8 mouse cellular contexts compared by ENCODE assay signal in genomic region chrX:169974974-169975373, GRCm38 (mm10). TPM values are rescaled to one million over a fixed set of nuclear protein-coding genes. Genes with fewer than 3 reads are reported as not detected.
DNase-seq lines count a peak whose midpoint lies in the region; ATAC-seq and TF ChIP-seq lines count a peak whose summit lies in the region.
"Not testable (repeated sequence)": the region's sequence is repeated elsewhere in the genome, so short reads cannot be mapped to it uniquely, and the experiment has no call there.

No protein-coding gene starts in this region.

- not testable (repeated sequence) for H3K27ac ChIP-seq in embryonic facial prominence, embryonic 11.5 days (replicated peaks; ENCODE audit: low read depth, low read length); kidney, adult 2 months (ENCODE audit: insufficient read depth, low read depth, low read length); limb, embryonic 10.5 days; midbrain, embryonic 14.5 days (replicated peaks; ENCODE audit: low read depth, low read length)
- H3K27ac ChIP-seq in stomach, embryonic 16.5 days (ENCODE audit: low read length) = peak overlapping the region; percentile 9; the same call in 1 of the 2 replicates

- ATAC-seq in embryonic facial prominence, embryonic 11.5 days (replicated peaks; ENCODE audit: insufficient number of reproducible peaks, low FRiP score, low TSS enrichment, low read depth); midbrain, embryonic 14.5 days (ENCODE audit: low FRiP score, low TSS enrichment); stomach, embryonic 16.5 days (ENCODE audit: insufficient read depth, low FRiP score): not testable (repeated sequence)

- H3K4me1 ChIP-seq in embryonic facial prominence, embryonic 11.5 days (ENCODE audit: control insufficient read depth, insufficient read depth, low read length); limb, embryonic 10.5 days; midbrain, embryonic 14.5 days (ENCODE audit: control insufficient read depth, insufficient read depth, low read length); stomach, embryonic 16.5 days (ENCODE audit: control insufficient read depth, insufficient read depth, low read length): not testable (repeated sequence)
- H3K4me1 ChIP-seq in kidney, adult 2 months (ENCODE audit: control insufficient read depth, insufficient read depth, low read length) = peaks cover 10% of the 10 kb centered on the region; the same call in 1 of the 2 replicates

- not testable (repeated sequence) for H3K36me3 ChIP-seq in embryonic facial prominence, embryonic 11.5 days (replicated peaks; ENCODE audit: control insufficient read depth, insufficient read depth, low read depth, low read length); kidney, adult 2 months (ENCODE audit: control insufficient read depth, insufficient read depth, low read length); stomach, embryonic 16.5 days (ENCODE audit: control insufficient read depth, insufficient read depth, low read length)
- H3K36me3 ChIP-seq in limb, embryonic 10.5 days = peaks cover 95% of the 10 kb centered on the region
- H3K36me3 ChIP-seq in midbrain, embryonic 14.5 days (ENCODE audit: control insufficient read depth, insufficient read depth, low read length) = peaks cover 15% of the 10 kb centered on the region; the same call in 1 of the 2 replicates

- WGBS in embryonic facial prominence, embryonic 11.5 days = 75% methylated on average over 6 of the region's 6 CpGs
- 52% methylated on average over 6 of the region's 6 CpGs for WGBS in kidney, adult 2 months
- 77% methylated on average over 6 of the region's 6 CpGs for WGBS in limb, embryonic 10.5 days
- WGBS in midbrain, embryonic 14.5 days = 73% methylated on average over 6 of the region's 6 CpGs
- 44% methylated on average over 6 of the region's 6 CpGs for WGBS in stomach, embryonic 16.5 days

- not testable (repeated sequence) for H3K27me3 ChIP-seq in embryonic facial prominence, embryonic 11.5 days (ENCODE audit: control insufficient read depth, insufficient read depth, low read length); kidney, adult 2 months (replicated peaks; ENCODE audit: control insufficient read depth, insufficient read depth, low read length); limb, embryonic 10.5 days (ENCODE audit: low read depth, poor library complexity, severe bottlenecking); midbrain, embryonic 14.5 days (ENCODE audit: control insufficient read depth, insufficient read depth, low read length); stomach, embryonic 16.5 days (ENCODE audit: control insufficient read depth, insufficient read depth, low read length)

- TF ChIP-seq POLR2A in kidney, adult 2 months (IDR thresholded peaks at IDR 0.05; ENCODE audit: low read depth, low read length) = not testable (repeated sequence)

- not testable (repeated sequence) for H3K9ac ChIP-seq in embryonic facial prominence, embryonic 11.5 days (replicated peaks; ENCODE audit: low read length); midbrain, embryonic 14.5 days (replicated peaks; ENCODE audit: low read length); stomach, embryonic 16.5 days (ENCODE audit: low read length)

- peak; percentile 34 for DNase-seq in 3T3-L1 (ENCODE audit: low read depth, low spot score)
- peak; percentile 25 for DNase-seq in adrenal gland, postnatal 10 days
- peak; percentile 17 for DNase-seq in embryonic facial prominence, embryonic 11.5 days (ENCODE audit: low spot score)
- DNase-seq in heart, adult 8-10 months (ENCODE audit: low spot score) = peak; percentile 46
- peak; percentile 31 for DNase-seq in kidney, adult 2 months
- DNase-seq in limb, embryonic 10.5 days (ENCODE audit: low spot score) = peak; percentile 41
- peak; percentile 8 for DNase-seq in midbrain, embryonic 14.5 days

- TF ChIP-seq CTCF in kidney, adult 2 months (conservative IDR thresholded peaks at IDR 0.05; ENCODE audit: insufficient read depth, insufficient read length, low read depth, low read length) = not testable (repeated sequence)

- H3K9me3 ChIP-seq in embryonic facial prominence, embryonic 11.5 days (replicated peaks; ENCODE audit: control insufficient read depth, low read length); limb, embryonic 10.5 days (replicated peaks); midbrain, embryonic 14.5 days (ENCODE audit: control insufficient read depth, low read length); stomach, embryonic 16.5 days (replicated peaks; ENCODE audit: control insufficient read depth, low read length): not testable (repeated sequence)

- H3K4me2 ChIP-seq in embryonic facial prominence, embryonic 11.5 days (ENCODE audit: low read depth, low read length); midbrain, embryonic 14.5 days (ENCODE audit: low read length); stomach, embryonic 16.5 days (ENCODE audit: low read depth, low read length): not testable (repeated sequence)

- H3K4me3 ChIP-seq in embryonic facial prominence, embryonic 11.5 days (ENCODE audit: low read depth, low read length); kidney, adult 2 months (ENCODE audit: insufficient read depth, low read depth, low read length); limb, embryonic 10.5 days; midbrain, embryonic 14.5 days (replicated peaks; ENCODE audit: low read depth, low read length); stomach, embryonic 16.5 days (replicated peaks; ENCODE audit: low read length): not testable (repeated sequence)

RNA-seq across cellular contexts. Expression of gene Gm21887, which starts 34.5 kb away (rescaled TPM):
- total RNA-seq in adrenal gland, postnatal 10 days (2021) = 100 to 1,000 TPM; 102 to 237 TPM
- 154 and 162 TPM in 2 replicates for polyA plus RNA-seq in embryonic facial prominence, embryonic 11.5 days (2014; fragmentation: Nextera tagmentation; extraction: Ambion mirVana)
- 10 to 100 TPM; 17.8 to 49.6 (median 29.3) TPM for total RNA-seq in heart, adult 8-10 months (2022)
- polyA plus RNA-seq in kidney, adult 2 months (2012; rRNA removed) = 108 and 184 TPM in 2 replicates
- polyA plus RNA-seq in limb, embryonic 10.5 days (2016; fragmentation: Nextera tagmentation; extraction: Ambion mirVana) = 253 and 254 TPM in 2 replicates
- polyA plus RNA-seq in midbrain, embryonic 14.5 days (2014; fragmentation: Nextera tagmentation; extraction: Ambion mirVana) = 126 and 339 TPM in 2 replicates
- polyA plus RNA-seq in stomach, embryonic 16.5 days (2015; fragmentation: Nextera tagmentation; extraction: Ambion mirVana) = 124 and 172 TPM in 2 replicates
